Mouse (Mus musculus): Measurements from ENCODE around the gene Ngfr. TPM values are rescaled to one million over a fixed set of nuclear protein-coding genes. Genes with fewer than 3 reads are reported as not detected.

Gene Ngfr
- total RNA-seq (2023; ENCODE audit: inconsistent age): 5.6 to 7.2 TPM (median 6.7 TPM) in 4 replicates

DNA sequence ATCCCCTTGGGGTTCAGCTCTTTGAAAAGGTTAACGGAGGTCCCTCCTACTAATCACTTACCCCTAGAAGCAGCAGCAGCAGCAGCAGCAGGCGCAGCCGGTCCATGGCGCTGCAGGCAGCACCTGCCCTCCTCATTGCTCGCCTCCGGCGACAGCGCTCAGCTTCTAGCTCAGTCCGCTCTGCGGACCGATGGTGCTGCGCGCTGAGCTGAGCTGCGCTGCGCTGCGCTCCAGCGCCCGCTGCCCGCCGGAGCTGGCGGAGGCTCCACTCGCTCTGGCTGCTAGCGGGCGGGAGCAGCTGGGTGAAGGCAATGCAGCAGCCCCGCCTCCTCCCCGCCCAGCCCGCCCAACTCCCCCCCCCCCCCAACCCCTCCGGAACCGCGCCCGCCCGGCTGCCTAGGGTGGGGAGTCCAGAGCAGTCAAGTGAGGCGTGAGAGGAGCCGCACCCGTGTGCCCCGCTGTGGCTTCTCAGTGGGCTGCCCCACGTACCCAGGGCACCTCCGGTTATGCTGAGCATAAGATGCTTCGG lies at the start of gene Ngfr:
Ngfr (minus strand) TSS at position 313 of the 529 bp plus-strand sequence.

Other genes starting within 250 kb of the Ngfr start
- 70.8 to 79.6 TPM (median 76.6 TPM) in 4 replicates for gene Slc35b1, start 203.0 kb downstream of the Ngfr start, total RNA-seq (2023; ENCODE audit: inconsistent age)
- 106 to 132 TPM (median 128 TPM) in 4 replicates for gene Spop, start 173.7 kb downstream of the Ngfr start, total RNA-seq (2023; ENCODE audit: inconsistent age)
- gene Nxph3, start 73.2 kb downstream of the Ngfr start, total RNA-seq (2023; ENCODE audit: inconsistent age): not detected in 4 replicates
- 44.6 to 55.8 TPM (median 53.5 TPM) in 4 replicates for gene Phb, start 79.2 kb upstream of the Ngfr start, total RNA-seq (2023; ENCODE audit: inconsistent age)
- gene Zfp652, start 124.9 kb upstream of the Ngfr start, total RNA-seq (2023; ENCODE audit: inconsistent age): 53.2 to 59.1 TPM (median 57.0 TPM) in 4 replicates
- 1.9 to 2.7 TPM (median 2.2 TPM) in 4 replicates for gene B130006D01Rik, start 135.9 kb upstream of the Ngfr start, total RNA-seq (2023; ENCODE audit: inconsistent age)
- gene Phospho1, start 236.8 kb upstream of the Ngfr start, total RNA-seq (2023; ENCODE audit: inconsistent age): not detected in 4 replicates
- gene Gngt2, start 249.5 kb upstream of the Ngfr start, total RNA-seq (2023; ENCODE audit: inconsistent age): 54.2 to 69.8 TPM (median 60.7 TPM) in 4 replicates

Data from B cell, adult (primary cell).